Mouse (Mus musculus) cortical plate, adult 2 months (tissue): ENCODE data around the gene Tmem63b. TPM values are rescaled to one million over a fixed set of nuclear protein-coding genes. Genes with fewer than 3 reads are reported as not detected.

Experiments used
- H3K27ac ChIP-seq: fragments of 200-500 bp; 2 replicates; pipeline ENCODE4 v1.5.1; 2012; ENCODE audit warnings: low read length, control low read depth, inconsistent platforms; ENCODE audit not compliant: insufficient read depth
- H3K4me1 ChIP-seq: fragments of 200-500 bp; 2 replicates; pipeline ENCODE4 v1.6.1; 2011; ENCODE audit warnings: low read length; ENCODE audit not compliant: control insufficient read depth, insufficient read depth
- H3K4me3 ChIP-seq: fragments of 200-500 bp; 2 replicates; pipeline ENCODE4 v1.5.1; 2011; ENCODE audit warnings: mild to moderate bottlenecking, low read length, control low read depth; ENCODE audit not compliant: insufficient read depth
- CTCF ChIP-seq: fragments of 200-500 bp; IDR thresholded peaks from 2 replicates; pipeline ENCODE4 v1.5.1; 2011; ENCODE audit warnings: mild to moderate bottlenecking, control low read depth, low read length; ENCODE audit not compliant: insufficient read depth; ENCODE audit errors: extremely low read depth
- POLR2A ChIP-seq: fragments of 200-500 bp; IDR thresholded peaks from 2 replicates; pipeline ENCODE4 v1.6.1; 2011; ENCODE audit warnings: mild to moderate bottlenecking, low read length, control low read depth; ENCODE audit not compliant: insufficient read depth; ENCODE audit errors: extremely low read depth
- polyA plus RNA-seq: library from polyadenylated mRNA; depleted of rRNA; stranded (reverse); fragments of >200 nt; gene quantifications from 2 replicates; pipeline ENCODE4 v1.2.3, GENCODE M21; 2012

The Tmem63b gene
- polyA plus RNA-seq, 1 experiment, result 206 TPM

GRCm38 (mm10) chr17:45727983-45728723 is 41.4 kb upstream of the Tmem63b start:
- H3K4me3 ChIP-seq, result no peak overlapping the region
- TF ChIP-seq POLR2A (no peak), CTCF (no peak)
- no peaks in the 10 kb centered on the region for H3K4me1 ChIP-seq
- no peak overlapping the region for H3K27ac ChIP-seq

GRCm38 (mm10) chr17:45727481-45727880 is 40.8 kb upstream of the Tmem63b start:
- Histone ChIP-seq H3K27ac (no peak overlapping the region), H3K4me3 (no peak overlapping the region), H3K4me1 (no peaks in the 10 kb centered on the region)
- TF ChIP-seq POLR2A, result no peak
- no peak for TF ChIP-seq CTCF

- TF ChIP-seq POLR2A (no peak), CTCF (no peak)
- no peak overlapping the region for H3K27ac ChIP-seq
- H3K4me1 ChIP-seq, result no peaks in the 10 kb centered on the region
- no peak overlapping the region for H3K4me3 ChIP-seq
Observed at GRCm38 (mm10) chr17:45726249-45726648, 39.5 kb upstream of the Tmem63b start.

GRCm38 (mm10) chr17:45724574-45724921 is 37.8 kb upstream of the Tmem63b start:
- Histone ChIP-seq H3K4me3 (no peak overlapping the region; the same call in 1 of the 2 replicates), H3K27ac (no peak overlapping the region), H3K4me1 (no peaks in the 10 kb centered on the region)
- TF ChIP-seq CTCF (no peak), POLR2A (no peak)

GRCm38 (mm10) chr17:45723732-45724573 is 37.2 kb upstream of the Tmem63b start:
- H3K4me3 ChIP-seq, result peak overlapping the region; percentile 40
- H3K4me1 ChIP-seq, result no peaks in the 10 kb centered on the region
- TF ChIP-seq POLR2A, result peak; percentile 59
- peak; percentile 99 for TF ChIP-seq CTCF
- no peak overlapping the region for H3K27ac ChIP-seq

GRCm38 (mm10) chr17:45718323-45718722 is 31.6 kb upstream of the Tmem63b start:
- no peaks in the 10 kb centered on the region for H3K4me1 ChIP-seq
- no peak overlapping the region for H3K27ac ChIP-seq
- peak; percentile 90 for TF ChIP-seq CTCF
- TF ChIP-seq POLR2A, result no peak
- no peak overlapping the region for H3K4me3 ChIP-seq

GRCm38 (mm10) chr17:45711525-45711924 is 24.8 kb upstream of the Tmem63b start:
- TF ChIP-seq CTCF (no peak), POLR2A (no peak)
- Histone ChIP-seq H3K27ac (no peak overlapping the region), H3K4me3 (no peak overlapping the region), H3K4me1 (no peaks in the 10 kb centered on the region)

GRCm38 (mm10) chr17:45710407-45710806 is 23.7 kb upstream of the Tmem63b start:
- TF ChIP-seq POLR2A (no peak), CTCF (no peak)
- H3K4me1 ChIP-seq, result no peaks in the 10 kb centered on the region
- H3K27ac ChIP-seq, result no peak overlapping the region
- H3K4me3 ChIP-seq, result no peak overlapping the region

- no peak overlapping the region for H3K27ac ChIP-seq
- no peak overlapping the region for H3K4me3 ChIP-seq
- no peak for TF ChIP-seq POLR2A
- no peak for TF ChIP-seq CTCF
- H3K4me1 ChIP-seq, result no peaks in the 10 kb centered on the region
Observed at GRCm38 (mm10) chr17:45709829-45710228, 23.1 kb upstream of the Tmem63b start.

- Histone ChIP-seq H3K4me1 (no peaks in the 10 kb centered on the region), H3K4me3 (no peak overlapping the region), H3K27ac (no peak overlapping the region)
- TF ChIP-seq CTCF, result no peak
- no peak for TF ChIP-seq POLR2A
Observed at GRCm38 (mm10) chr17:45708179-45708578, 21.5 kb upstream of the Tmem63b start.
